Mouse (Mus musculus) forebrain, embryonic 16.5 days (tissue): ENCODE data around the gene Spsb4. TPM values are rescaled to one million over a fixed set of nuclear protein-coding genes. Genes with fewer than 3 reads are reported as not detected.

Experiments used
- ATAC-seq: fragments of 200-750 bp; cut with Nextera tagmentation; 2 replicates; pipeline ENCODE4 v1.8.0; 2017; ENCODE audit warnings: mild to moderate bottlenecking, moderate library complexity
- H3K27ac ChIP-seq: fragments of 300-500 bp; sonication (generic); 2 replicates; pipeline ENCODE4 v1.5.1; 2014; ENCODE audit warnings: low read length, control low read depth
- H3K27me3 ChIP-seq: fragments of 300-500 bp; sonication (generic); replicated peaks from 2 replicates; pipeline ENCODE4 v1.6.1; 2014; ENCODE audit warnings: low read length; ENCODE audit not compliant: control insufficient read depth, insufficient read depth
- H3K36me3 ChIP-seq: fragments of 300-500 bp; sonication (generic); 2 replicates; pipeline ENCODE4 v1.6.1; 2014; ENCODE audit not compliant: control insufficient read depth, insufficient read depth
- H3K4me1 ChIP-seq: fragments of 300-500 bp; sonication (generic); replicated peaks from 2 replicates; pipeline ENCODE4 v1.6.1; 2014; ENCODE audit warnings: low read length; ENCODE audit not compliant: control insufficient read depth, insufficient read depth
- H3K4me2 ChIP-seq: fragments of 300-500 bp; sonication (generic); 2 replicates; pipeline ENCODE4 v1.6.1; 2014; ENCODE audit warnings: mild to moderate bottlenecking, low read length, control low read depth
- H3K4me3 ChIP-seq: fragments of 300-500 bp; sonication (generic); replicated peaks from 2 replicates; pipeline ENCODE4 v1.5.1; 2014; ENCODE audit warnings: mild to moderate bottlenecking, low read length, control low read depth
- H3K9ac ChIP-seq: fragments of 300-500 bp; sonication (generic); replicated peaks from 2 replicates; pipeline ENCODE4 v1.6.1; 2014; ENCODE audit warnings: low read depth, low read length, control low read depth
- H3K9me3 ChIP-seq: fragments of 300-500 bp; sonication (generic); 2 replicates; pipeline ENCODE4 v1.6.1; 2016; ENCODE audit warnings: low read length; ENCODE audit not compliant: control insufficient read depth
- whole genome bisulfite sequencing: fragments of 180-500 bp; shearing (Covaris S2); extraction: QIAGEN DNeasy Blood & Tissue Kit; methylation state at CpG from one replicate; pipeline ENCODE4 v1.1.7; 2014; 5-methylcytosine and 5-hydroxymethylcytosine counted together
- polyA plus RNA-seq: library from polyadenylated mRNA; unstranded; fragments of >200 nt; fragmentation: Nextera tagmentation; extraction: Ambion mirVana; gene quantifications from 2 replicates; pipeline ENCODE4 v1.2.1, GENCODE M21; 2015

Spsb4 gene
- polyA plus RNA-seq, 1 experiment from 2014 or later: 20.9 TPM

DNA sequence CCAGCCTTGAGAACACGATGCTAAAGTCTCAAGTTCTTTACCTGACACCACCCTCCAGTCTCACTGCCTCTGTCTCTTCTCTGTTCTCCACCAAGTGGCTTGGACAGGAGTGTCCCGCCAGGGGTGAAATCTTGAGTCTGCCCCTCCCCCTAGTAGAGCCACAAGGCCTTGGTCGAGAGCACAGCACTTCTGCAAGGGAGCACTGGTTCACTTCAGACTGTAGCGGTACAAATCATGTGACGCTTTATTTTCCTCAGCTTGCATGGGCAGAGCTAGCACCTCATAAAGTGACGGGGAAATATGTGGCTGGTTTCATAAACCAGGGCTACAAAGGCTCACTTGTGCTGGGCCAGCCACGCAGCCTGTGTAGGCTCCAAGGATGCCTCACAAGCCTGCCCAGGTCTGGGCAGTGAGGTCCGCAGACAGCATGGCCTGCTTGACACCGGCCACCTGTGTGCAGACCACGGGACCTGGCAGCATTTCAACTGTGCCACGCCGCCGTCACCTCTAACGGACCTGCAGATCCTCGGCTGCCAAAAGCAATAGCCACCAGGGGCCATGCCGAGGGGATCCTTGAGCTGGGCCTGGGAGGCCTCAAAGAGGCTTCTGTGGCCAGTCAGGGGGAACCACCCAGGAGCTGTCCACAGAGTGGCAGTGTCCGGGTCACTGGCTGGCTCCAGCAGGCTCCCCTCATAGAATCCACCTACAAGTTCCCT, 56.5 kb downstream of the Spsb4 start:
- Histone ChIP-seq H3K9me3 (no peaks in the 10 kb centered on the region), H3K36me3 (no peaks in the 10 kb centered on the region), H3K9ac (no peak overlapping the region), H3K4me1 (peaks cover 9% of the 10 kb centered on the region; the same call in 1 of the 2 replicates), H3K4me3 (no peak overlapping the region), H3K27ac (no peak overlapping the region), H3K4me2 (no peak overlapping the region), H3K27me3 (no peaks in the 10 kb centered on the region)
- 58% methylated on average over 17 of the region's 17 CpGs for WGBS
- ATAC-seq: peak; percentile 19; the same call in 1 of the 2 replicates

- no peak overlapping the region for H3K4me2 ChIP-seq
- no peak overlapping the region for H3K4me3 ChIP-seq
- ATAC-seq: peak; percentile 34; the same call in 1 of the 2 replicates
- no peak overlapping the region for H3K9ac ChIP-seq
- H3K4me1 ChIP-seq: peaks cover 19% of the 10 kb centered on the region; the same call in 1 of the 2 replicates
- no peaks in the 10 kb centered on the region for H3K36me3 ChIP-seq
- no peak overlapping the region for H3K27ac ChIP-seq
- 53% methylated on average over 7 of the region's 7 CpGs for WGBS
- no peaks in the 10 kb centered on the region for H3K27me3 ChIP-seq
- no peaks in the 10 kb centered on the region for H3K9me3 ChIP-seq
These were observed 57.6 kb downstream of the Spsb4 start for GRCm38 (mm10) chr9:96961006-96961405.

GRCm38 (mm10) chr9:96960241-96960640, 58.4 kb downstream of the Spsb4 start:
- no peak overlapping the region for H3K27ac ChIP-seq
- no peaks in the 10 kb centered on the region for H3K27me3 ChIP-seq
- ATAC-seq: no peak
- no peak overlapping the region for H3K4me3 ChIP-seq
- no peak overlapping the region for H3K4me2 ChIP-seq
- peaks cover 19% of the 10 kb centered on the region; the same call in 1 of the 2 replicates for H3K4me1 ChIP-seq
- WGBS: 88% methylated on average over 4 of the region's 4 CpGs
- no peaks in the 10 kb centered on the region for H3K9me3 ChIP-seq
- H3K9ac ChIP-seq: no peak overlapping the region
- no peaks in the 10 kb centered on the region for H3K36me3 ChIP-seq

GRCm38 (mm10) chr9:96959469-96959868, 59.2 kb downstream of the Spsb4 start:
- no peaks in the 10 kb centered on the region for H3K36me3 ChIP-seq
- H3K9ac ChIP-seq: no peak overlapping the region
- peaks cover 19% of the 10 kb centered on the region; the same call in 1 of the 2 replicates for H3K4me1 ChIP-seq
- no peak overlapping the region for H3K4me2 ChIP-seq
- no peak overlapping the region for H3K4me3 ChIP-seq
- H3K27ac ChIP-seq: no peak overlapping the region
- WGBS: 93% methylated on average over 7 of the region's 7 CpGs
- no peaks in the 10 kb centered on the region for H3K9me3 ChIP-seq
- no peaks in the 10 kb centered on the region for H3K27me3 ChIP-seq
- ATAC-seq: no peak

- ATAC-seq: no peak
- H3K4me1 ChIP-seq: peaks cover 22% of the 10 kb centered on the region; the same call in 1 of the 2 replicates
- 11% methylated on average over 6 of the region's 6 CpGs for WGBS
These were observed 60.5 kb downstream of the Spsb4 start for GRCm38 (mm10) chr9:96958009-96958615.

GRCm38 (mm10) chr9:96957298-96957865, 61.3 kb downstream of the Spsb4 start:
- H3K27ac ChIP-seq: no peak overlapping the region
- H3K4me3 ChIP-seq: no peak overlapping the region
- H3K4me1 ChIP-seq: peaks cover 21% of the 10 kb centered on the region; the same call in 1 of the 2 replicates
- WGBS: 51% methylated on average over 6 of the region's 6 CpGs
- no peaks in the 10 kb centered on the region for H3K9me3 ChIP-seq
- H3K9ac ChIP-seq: no peak overlapping the region
- H3K27me3 ChIP-seq: no peaks in the 10 kb centered on the region
- H3K36me3 ChIP-seq: no peaks in the 10 kb centered on the region
- no peak for ATAC-seq
- H3K4me2 ChIP-seq: no peak overlapping the region

More at GRCm38 (mm10) chr9:96958009-96958615, 60.5 kb downstream of the Spsb4 start:
- H3K36me3 ChIP-seq: no peaks in the 10 kb centered on the region
- no peaks in the 10 kb centered on the region for H3K27me3 ChIP-seq
- no peaks in the 10 kb centered on the region for H3K9me3 ChIP-seq
- H3K27ac ChIP-seq: no peak overlapping the region
- H3K9ac ChIP-seq: no peak overlapping the region
- H3K4me2 ChIP-seq: no peak overlapping the region
- H3K4me3 ChIP-seq: no peak overlapping the region

- H3K9me3 ChIP-seq: no peaks in the 10 kb centered on the region
- H3K27ac ChIP-seq: no peak overlapping the region
- H3K9ac ChIP-seq: no peak overlapping the region
- H3K4me1 ChIP-seq: peaks cover 20% of the 10 kb centered on the region; the same call in 1 of the 2 replicates
- H3K36me3 ChIP-seq: no peaks in the 10 kb centered on the region
- ATAC-seq: peak; percentile 55; the same call in 1 of the 2 replicates
- no peak overlapping the region for H3K4me2 ChIP-seq
- H3K4me3 ChIP-seq: no peak overlapping the region
- no peaks in the 10 kb centered on the region for H3K27me3 ChIP-seq
- 20% methylated on average over 6 of the region's 6 CpGs for WGBS
These were observed 61.9 kb downstream of the Spsb4 start for GRCm38 (mm10) chr9:96956646-96957297.

GRCm38 (mm10) chr9:96954063-96954809, 64.4 kb downstream of the Spsb4 start:
- Histone ChIP-seq H3K9ac (no peak overlapping the region), H3K9me3 (no peaks in the 10 kb centered on the region), H3K27ac (no peak overlapping the region), H3K27me3 (no peaks in the 10 kb centered on the region), H3K4me2 (no peak overlapping the region), H3K4me3 (no peak overlapping the region), H3K4me1 (peaks cover 23% of the 10 kb centered on the region), H3K36me3 (no peaks in the 10 kb centered on the region)
- ATAC-seq: no peak
- 83% methylated on average over 15 of the region's 15 CpGs for WGBS
